Mouse (Mus musculus): ENCODE results near the gene Sdhd. TPM values are rescaled to one million over a fixed set of nuclear protein-coding genes. Genes with fewer than 3 reads are reported as not detected.

The Sdhd gene
- total RNA-seq, 2 experiments from 2014 or later = 334 to 384 TPM

DNA sequence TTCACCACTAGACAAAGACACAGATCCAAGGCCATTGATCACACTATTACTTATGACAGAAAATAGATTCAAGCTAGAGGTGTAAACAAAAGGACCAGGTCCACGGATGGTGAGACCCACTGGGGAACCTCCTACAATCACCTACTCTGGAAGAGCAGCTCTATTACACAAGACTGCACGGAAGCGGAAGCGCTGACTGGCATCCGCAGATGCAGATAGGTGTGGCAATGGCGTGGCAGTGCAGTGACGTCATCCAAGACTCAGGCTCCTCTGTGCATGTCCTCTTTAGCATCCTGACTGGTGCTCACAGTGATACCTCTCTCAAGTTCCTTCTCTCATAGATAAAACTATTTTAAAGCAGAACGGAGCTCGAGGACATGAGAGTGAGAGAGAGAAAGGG is 10.7 kb downstream of the Sdhd start:
- intact Hi-C loops (cut with DNase I; ENCODE audit: low total_unique reads) = no loop called here
- no peak for DNase-seq

DNA sequence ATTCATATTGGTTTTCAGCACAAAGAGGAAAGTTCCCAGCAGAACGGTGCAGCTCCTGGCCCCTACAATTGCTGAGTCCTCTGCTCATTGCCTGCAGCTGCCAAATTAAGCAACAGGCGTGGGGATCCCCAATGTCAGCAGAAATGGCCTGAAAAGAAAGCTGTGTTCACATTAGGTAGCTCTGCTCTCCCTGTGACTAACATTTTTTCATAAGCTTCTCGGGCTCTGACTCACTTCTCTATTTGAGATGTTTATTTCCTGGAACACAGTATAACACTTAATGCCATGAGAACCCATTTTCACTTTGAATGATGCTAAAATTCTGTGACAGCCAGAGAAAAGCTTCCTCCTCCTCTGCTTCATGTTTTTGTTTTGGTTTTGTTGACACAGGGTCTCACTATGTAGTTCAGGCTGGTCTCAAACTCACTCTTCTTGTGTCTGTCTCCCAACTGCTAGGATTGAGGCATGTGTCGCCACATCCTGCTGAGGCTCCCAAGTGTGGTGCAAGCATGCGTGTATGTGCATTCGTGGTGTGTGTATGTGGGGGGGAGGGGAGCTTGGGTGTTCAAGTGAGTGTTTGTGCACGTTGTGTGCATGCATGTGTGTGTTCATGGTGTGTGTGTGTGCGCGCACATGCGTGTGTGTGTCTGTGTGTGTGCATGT is 12.6 kb downstream of the Sdhd start:
- no peak for DNase-seq
- intact Hi-C loops (cut with DNase I; ENCODE audit: low total_unique reads) = no loop called here

DNA sequence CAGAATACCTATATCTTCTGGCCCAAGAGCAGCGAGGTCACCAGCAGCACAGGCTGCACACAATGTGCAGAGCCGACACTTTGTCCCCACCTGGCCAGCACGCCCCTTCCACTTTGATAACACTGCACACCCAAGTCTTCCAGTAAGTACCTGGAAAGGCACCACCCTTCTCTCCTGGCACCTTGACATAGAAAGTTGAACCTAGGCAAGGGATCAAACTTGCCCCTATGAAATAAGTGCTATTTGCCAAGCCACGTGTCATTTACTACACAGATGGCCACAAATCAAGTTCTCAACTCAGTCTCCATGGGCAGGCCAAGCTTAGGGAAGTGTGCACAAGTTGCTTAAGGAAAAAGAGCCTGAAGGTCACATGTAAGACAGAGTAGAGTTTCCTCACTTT is 16.7 kb downstream of the Sdhd start:
- no peak for DNase-seq
- intact Hi-C loops (cut with DNase I; ENCODE audit: low total_unique reads) = no loop called here

DNA sequence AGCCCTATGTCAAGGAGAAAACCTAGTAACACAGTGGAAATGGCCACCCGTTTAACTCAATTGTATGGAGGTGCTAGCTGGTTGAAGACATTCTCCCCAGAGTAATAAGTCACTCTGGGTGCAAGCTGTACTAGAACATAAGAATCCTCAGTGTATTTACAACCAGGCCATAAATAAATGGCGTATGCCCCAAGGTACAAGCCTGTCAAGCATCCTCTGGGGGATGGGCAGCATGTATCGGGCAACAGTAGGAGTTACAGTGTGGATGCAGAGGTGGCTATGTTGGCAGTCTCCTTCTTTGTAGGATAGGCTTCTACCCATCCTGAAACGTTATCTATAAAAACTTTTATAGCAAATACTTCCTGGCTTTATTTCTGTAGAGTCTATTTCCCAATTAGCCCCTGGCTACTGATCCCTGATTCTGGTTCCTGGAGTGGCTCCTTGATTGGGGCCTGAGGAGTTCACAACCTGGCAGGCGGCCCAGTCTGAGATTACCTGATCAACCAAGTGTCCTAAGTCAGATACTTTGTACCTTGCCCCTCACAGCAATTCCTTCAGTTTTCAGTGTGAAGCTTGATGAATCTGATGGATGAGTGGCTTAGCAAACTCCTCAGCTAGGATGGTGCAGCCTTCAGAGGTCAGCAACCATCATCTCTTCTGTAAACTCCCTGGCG is 18.3 kb downstream of the Sdhd start:
- intact Hi-C loops (cut with DNase I; ENCODE audit: low total_unique reads) = no loop called here
- no peak for DNase-seq

DNA sequence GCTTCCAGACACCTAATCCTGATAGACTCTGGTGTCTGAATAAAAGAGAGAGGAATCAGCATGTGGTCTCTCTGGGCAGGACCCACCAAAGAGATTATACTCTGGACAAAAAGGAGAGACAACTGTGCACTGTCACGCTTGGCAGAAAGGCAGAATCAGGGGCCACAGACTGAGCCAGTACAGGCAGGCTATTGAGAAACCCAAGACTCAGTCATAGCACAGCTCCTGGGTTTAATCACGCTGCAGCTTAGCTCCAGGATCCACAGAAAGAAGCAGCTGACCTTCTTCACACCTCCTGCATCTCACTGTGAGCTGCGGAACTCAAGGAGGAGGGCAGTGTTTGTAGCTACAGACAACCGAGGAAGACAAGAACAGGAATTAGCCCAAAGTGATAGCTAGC is 23.2 kb downstream of the Sdhd start:
- DNase-seq = no peak
- intact Hi-C loops (cut with DNase I; ENCODE audit: low total_unique reads) = no loop called here

DNA sequence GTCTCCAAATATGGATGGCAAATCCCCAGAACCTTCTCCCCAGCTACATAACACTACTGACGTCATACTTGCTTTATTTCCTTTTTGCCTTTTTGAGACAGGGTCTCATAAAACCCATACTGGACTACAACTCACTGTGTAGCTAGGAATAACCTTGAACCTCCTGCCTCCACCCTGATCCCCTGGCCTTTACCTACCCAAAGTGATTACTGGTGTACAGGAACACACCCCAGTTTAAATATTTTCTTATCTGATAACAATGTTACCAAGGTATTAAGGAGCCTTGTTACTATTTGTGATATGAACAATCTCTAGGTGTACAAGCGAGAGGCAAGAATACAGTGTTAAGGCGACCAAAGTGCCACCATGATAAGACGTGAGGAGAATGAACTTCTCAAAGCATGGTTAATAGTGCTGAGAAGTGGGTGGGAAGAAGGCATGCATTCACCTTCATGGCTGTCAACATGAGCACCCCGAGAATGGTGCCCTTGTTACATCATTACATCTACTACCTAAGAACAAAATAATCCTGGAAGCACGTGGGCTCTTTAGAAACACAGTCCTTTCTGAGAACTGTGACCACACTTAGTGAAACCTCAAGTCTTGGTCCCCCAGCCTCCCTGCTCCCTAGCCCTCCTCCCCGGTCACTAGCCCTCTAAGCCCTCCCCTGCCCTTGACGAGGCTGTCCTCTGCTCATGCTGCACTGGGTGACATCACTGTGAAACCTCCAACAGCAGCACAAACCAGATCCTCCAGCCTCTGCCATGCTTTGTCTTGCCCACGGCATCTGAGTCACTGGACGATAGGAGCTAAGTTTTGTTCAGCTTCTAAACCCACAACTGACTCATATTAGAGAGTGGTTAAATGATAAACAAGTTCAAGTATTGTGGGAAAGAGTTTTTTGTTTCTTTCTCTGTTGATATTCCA is 33.8 kb downstream of the Sdhd start:
- DNase-seq = no peak
- intact Hi-C loops (cut with DNase I; ENCODE audit: low total_unique reads) = no loop called here

DNA sequence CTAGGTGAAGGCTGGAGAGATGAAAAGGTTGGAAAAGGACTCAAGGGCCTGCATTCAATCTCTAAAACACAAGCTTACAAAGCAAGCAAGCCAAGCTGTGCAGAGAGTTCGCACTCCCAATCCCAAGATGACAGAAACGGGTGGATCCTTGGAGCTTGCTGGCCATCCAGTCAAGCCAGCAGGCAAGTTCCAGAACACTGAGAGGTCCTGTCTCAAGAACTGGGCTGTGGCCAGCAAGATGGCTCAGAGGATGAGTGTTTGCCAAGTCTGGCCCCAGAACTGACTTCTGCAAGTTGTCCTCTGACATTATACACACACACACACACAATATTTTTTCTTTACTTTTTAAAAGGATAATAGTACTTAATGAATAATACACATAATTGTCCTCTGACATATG is 35.7 kb downstream of the Sdhd start:
- DNase-seq = peak; percentile 35
- intact Hi-C loops (cut with DNase I; ENCODE audit: low total_unique reads) = no loop called here

DNA sequence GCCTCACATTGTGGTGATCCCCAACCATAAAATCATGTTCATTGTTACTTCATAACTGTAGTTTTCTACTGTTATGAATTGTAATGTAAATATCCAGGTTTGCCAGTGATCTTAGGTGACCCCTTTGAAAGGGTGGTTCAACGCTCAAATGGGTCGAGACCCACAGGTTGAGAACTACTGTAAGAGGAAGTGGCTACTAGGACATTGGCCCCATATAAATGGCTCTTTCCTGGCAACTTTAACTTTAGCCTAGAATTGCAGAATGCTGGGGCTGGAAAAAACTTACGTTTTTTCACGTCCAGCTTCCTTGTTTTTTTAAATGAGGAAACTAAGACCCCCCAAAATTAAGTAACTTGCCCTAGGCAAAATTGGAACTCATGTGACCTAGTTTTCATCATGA is 36.2 kb downstream of the Sdhd start:
- intact Hi-C loops (cut with DNase I; ENCODE audit: low total_unique reads) = no loop called here
- DNase-seq = no peak

DNA sequence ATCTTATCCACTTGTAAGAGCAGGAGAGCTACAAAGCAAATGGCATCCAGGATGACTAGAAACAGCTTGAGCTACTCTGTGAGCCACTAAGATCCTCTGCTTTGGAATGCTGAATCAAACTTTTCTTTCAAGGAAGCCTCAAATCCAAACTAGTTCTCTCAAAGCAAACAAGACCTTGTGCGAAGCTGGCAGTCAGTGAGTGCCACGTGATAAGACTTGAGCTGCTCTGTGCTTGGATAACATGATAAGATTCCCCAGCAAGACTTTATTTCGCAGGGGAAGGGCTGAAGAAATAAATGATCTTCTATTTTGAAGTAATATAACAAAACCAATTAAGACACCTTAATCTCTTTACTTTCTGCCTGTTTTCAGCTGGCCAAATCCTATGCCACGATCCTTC is 37.7 kb downstream of the Sdhd start:
- DNase-seq = no peak
- intact Hi-C loops (cut with DNase I; ENCODE audit: low total_unique reads) = no loop called here

DNA sequence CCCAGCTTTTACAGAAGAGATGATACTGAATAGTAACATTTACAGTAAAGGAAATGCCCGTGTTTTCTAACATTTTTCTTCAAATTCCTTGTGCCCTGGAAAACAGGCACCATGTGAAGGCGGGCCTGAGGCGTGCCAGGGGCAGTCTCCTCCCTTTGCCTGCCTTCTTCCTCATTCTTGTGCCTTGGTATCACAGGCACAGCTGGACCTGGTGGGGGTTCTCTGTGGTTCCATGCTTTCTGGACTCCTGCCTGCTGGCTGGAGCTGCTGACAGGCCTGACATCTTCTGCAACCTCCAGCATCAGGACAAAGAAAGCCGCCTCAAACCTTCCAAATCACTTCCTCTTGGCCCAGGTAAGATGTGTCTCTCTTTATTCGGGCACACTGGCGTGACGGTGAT is 38.4 kb downstream of the Sdhd start:
- intact Hi-C loops (cut with DNase I; ENCODE audit: low total_unique reads) = no loop called here
- no peak for DNase-seq

DNA sequence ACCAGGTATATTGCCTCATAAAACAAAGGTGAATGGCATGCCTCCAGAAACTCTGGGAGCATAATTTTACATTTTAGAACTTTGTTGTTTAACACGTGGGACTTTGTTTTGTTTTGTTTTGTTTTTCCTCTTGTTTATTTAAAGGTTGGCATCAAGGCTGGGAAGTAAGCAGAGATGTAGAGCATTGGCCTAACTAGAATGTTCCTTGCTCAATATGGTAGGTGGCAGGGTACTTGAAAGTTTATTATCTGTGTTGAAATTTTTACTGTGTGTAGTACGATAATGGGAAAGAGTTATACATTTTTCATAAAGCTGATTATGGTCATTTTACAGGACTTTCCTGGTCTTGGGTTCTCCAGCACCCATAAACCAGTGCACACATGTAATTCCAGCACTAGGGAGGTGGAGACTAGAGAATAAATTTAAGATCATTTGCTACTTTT is 41.7 kb downstream of the Sdhd start:
- DNase-seq = no peak
- intact Hi-C loops (cut with DNase I; ENCODE audit: low total_unique reads) = no loop called here

DNA sequence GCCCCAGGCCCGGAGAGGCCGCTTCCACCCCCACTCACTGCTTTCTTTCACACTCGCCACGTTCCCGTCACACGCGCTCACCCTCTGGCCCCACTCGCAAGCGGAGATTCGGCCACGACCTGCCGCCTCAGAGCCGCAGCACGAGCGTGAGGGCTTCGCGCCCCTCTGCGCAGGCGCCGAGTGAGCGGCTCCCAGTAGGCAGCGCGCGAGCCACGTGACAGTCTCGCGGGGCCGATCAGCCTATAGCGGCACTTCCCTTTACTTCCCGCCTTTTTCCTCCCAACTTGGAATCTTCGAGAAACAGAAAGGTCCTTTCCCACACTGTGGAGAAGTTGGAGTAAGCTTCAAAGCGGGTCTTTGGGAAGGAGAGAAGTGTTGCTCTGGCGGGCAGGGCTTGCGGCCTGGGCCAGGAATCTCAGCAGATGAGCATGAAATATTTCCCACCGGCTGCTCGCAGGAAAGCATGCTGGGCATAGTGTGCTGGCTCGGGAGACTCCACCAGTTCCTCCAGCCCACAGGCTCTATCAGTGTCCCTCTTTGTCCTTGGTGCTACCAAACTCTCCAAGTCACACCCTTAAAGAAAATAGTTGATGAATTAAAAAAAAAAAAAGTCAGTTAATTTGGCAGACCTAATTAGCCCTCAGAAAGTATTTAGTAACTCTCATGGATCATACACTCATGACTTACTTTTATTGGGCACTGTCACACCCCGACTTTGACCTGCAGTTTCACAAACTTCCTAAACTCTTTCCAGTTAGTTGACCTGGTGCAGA is 42.3 kb downstream of the Sdhd start, which contains the start of gene Tex12:
Gene Tex12 (minus strand): TSS at position 181 of the 773 bp plus-strand sequence.
- intact Hi-C loops (cut with DNase I; ENCODE audit: low total_unique reads) = no loop called here
- DNase-seq = no peak

DNA sequence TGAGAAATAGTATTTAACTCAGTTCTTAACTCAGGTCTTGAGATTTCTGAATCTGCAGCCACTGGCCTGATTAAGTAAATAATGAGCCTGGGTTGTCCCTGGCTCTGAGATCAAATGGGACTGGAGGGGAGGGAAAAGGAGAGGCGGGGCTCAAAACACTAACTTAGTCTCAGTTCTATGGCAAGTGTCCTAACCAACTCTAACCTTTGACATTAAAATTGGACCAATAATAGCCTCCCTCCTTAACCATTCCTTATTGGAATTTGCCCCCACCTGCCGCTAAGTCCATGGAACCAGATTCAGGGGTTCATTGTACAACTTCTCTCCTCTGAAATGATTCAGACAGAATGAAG is 48.5 kb downstream of the Sdhd start, which contains the start of gene Bco2:
Gene Bco2 (minus strand): TSS at position 88 of the 353 bp plus-strand sequence.
- intact Hi-C loops (cut with DNase I; ENCODE audit: low total_unique reads) = no loop called here
- no peak for DNase-seq

DNA sequence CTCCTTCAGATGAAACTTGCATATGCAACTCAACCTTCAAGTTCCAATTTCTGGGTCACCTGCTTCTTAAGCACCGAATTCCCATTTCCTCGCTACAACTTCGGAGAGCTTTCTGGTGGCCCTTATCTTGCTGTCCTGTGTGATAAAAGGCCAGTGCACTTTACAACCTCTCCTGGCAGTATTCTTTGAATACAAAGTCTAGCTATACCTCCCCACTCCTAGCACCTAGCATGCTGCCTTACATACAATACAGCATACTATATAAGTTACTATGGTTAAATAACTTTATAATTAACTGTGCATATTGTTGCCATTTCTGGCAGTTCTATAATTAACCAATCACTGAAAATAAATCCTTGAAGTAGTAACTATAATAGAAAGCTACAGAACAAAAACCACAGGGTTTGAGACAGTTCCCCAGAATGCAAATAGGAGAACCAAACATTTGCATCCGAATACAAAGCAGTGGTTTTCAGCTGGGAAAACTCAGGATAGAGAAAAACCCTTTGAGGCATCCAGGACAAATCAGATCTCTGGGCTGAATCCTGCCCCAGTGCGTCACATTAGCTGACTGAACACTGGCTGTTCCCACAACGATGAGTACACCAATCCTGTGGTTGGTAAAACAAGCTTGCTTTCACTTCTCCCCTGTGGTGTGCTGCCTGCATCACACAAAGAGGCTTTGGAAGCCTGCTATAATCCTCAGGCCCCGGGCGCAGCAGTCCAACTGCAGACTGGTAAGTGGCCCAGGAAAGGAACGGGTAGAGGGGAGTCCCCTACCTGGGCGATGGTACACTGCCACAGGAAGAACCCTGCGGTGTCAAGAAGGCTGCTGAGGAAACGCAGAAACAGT is 49.1 kb downstream of the Sdhd start, which contains the start of gene Il18:
Gene Il18 (plus strand): TSS at position 587 of the 853 bp plus-strand sequence.
- intact Hi-C loops (cut with DNase I; ENCODE audit: low total_unique reads) = no loop called here
- peak; percentile 12 for DNase-seq

DNA sequence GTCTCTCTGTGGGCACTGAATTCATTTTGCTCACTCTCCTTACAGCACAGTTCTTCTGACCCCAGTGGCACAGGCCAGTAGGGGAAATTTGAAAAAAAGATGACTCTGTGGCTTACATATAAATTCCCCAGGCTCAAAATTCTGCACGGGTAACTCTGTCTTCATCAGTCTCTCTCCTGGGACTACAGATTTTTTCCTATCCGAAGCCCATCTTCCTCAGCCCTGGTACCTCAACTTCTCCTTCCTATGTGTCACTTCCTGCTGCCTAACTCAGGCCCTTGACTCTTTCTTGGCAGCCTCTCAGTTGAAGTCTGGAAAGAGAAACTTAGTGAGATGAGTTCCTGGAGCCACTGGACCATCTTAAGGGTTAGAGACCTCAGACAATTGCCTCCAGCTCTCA is 50.1 kb downstream of the Sdhd start:
- DNase-seq = no peak
- intact Hi-C loops (cut with DNase I; ENCODE audit: low total_unique reads) = no loop called here

DNA sequence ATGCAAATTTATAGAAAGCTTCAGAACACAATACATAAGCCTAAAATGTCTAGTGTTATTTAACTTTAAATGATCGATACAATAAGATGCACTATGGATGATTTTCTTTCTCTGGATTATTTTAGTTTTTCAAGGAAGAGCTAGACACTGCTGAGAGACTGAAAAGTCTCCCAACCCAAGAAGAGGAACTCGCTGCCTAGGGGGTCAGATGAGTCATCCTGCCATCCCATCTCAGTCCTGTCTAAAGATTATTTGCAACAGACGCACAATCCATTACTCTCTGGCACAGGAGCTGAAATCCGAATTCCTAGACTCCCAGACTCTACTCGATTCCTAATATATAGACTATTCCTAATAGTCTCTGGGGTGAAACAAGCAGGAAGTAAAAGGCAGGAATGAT is 51.4 kb downstream of the Sdhd start:
- DNase-seq = no peak
- intact Hi-C loops (cut with DNase I; ENCODE audit: low total_unique reads) = no loop called here

DNA sequence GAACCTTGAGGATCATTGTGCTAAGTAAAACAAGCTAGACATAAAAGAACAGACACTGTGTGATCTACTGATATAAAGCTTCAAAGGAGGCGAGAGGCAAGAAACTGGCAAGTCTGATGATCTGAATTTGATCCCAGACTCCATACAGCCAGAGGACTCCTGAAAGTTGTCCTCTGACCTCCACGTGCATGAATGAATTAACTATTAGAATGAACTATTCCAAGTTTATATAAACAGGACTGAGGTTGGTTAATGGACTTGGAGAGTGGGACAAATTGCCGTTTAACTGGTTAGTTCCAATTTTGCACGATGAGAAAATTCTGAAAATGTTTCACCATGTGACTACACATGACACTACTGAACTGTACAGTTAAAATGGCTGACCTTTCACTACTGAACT is 54.7 kb downstream of the Sdhd start:
- intact Hi-C loops (cut with DNase I; ENCODE audit: low total_unique reads) = no loop called here
- no peak for DNase-seq

DNA sequence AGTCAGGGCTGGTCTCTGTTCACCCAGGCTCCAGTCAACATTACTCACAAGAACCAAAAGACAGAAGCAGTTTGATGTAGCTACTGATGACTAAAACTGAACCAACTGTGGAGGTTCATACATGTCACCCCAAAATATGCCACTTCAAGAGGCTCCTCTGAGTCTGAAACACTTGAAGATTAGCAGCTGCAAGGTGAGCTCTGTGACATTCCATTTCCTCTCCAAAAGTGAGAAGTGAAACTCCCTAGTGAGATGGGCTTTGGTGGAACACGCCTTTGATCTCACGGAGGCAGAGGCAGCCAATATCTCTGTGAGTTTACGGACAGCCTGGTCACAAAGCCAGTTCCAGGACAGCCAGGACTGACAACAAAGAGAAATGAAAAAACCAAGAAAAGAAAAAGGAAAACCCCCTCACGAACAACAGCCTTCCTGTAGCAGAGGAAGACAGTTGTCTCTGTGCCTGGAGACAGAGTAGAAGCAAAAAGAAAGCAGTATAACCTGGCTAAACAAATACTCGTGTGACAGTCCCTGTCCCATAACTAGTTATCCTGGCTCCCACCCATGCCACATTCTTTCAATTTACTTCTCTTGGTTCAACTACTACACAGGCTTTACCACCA is 55.6 kb downstream of the Sdhd start:
- intact Hi-C loops (cut with DNase I; ENCODE audit: low total_unique reads) = no loop called here
- no peak for DNase-seq

Measured in gastrocnemius, postnatal 14 days (tissue).